Mouse (Mus musculus) spleen, postnatal 36 days (tissue): ENCODE measurements around the gene Ubac1.

ENCODE experiments used
- DNase-seq, 2 experiments: peaks; one replicate each; pipeline ENCODE4 v3.0.0; 2022; ENCODE audit warnings: low spot score in 2 of 2, mixed read lengths in 1 of 2

Ubac1 gene

DNA sequence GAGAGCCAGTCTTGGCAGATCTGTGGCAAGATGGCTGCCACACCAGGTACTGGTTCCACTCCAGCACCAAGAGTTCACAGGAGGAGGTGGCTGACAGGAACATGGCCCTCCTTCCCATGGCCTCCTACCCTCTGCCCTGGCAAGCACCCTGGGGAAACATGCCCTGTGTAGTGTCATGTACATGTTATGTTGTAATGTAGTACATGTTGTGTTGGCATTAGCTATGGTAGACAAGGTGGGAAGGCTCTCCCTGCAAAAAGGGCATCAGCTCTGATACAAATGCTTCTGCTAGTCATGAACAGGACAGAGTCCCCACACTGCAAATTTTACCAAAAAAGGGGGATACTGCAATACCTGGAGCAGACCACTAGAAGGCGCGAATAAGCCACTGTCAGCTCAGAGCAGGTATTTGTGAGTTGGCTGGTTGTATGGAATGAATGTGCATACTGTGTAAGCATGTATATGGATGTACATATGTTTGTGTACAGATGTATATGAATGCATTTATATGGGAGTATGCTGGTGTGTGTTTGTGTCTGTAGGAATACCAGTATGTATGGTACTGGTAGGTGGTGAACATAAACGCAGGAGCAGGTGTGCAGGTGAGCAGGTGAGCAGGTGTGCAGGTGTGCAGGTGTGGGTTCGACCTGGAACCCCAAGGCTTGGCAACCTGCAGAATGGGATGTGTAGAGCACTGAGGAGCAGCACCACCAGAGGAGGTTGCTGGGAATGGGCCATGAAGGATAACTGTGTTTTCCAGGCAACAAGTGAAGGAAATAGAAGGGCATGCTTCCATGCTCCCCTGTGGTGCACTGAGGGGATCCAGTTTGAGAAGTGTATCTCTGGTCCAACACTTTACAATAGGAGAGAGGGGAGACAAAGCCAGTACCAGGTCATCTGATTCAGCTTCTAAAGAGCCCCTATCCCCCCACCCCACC lies 2.9 kb upstream of the Ubac1 start:
- peak; percentile 16 to 39 for DNase-seq

- no peak for DNase-seq
Measured at GRCm38 (mm10) chr2:26022626-26023025, 1.1 kb upstream of the Ubac1 start.

GRCm38 (mm10) chr2:26022258-26022565 lies 665 bp upstream of the Ubac1 start:
- DNase-seq = peak in 1 of 2 experiments; percentile 22

DNA sequence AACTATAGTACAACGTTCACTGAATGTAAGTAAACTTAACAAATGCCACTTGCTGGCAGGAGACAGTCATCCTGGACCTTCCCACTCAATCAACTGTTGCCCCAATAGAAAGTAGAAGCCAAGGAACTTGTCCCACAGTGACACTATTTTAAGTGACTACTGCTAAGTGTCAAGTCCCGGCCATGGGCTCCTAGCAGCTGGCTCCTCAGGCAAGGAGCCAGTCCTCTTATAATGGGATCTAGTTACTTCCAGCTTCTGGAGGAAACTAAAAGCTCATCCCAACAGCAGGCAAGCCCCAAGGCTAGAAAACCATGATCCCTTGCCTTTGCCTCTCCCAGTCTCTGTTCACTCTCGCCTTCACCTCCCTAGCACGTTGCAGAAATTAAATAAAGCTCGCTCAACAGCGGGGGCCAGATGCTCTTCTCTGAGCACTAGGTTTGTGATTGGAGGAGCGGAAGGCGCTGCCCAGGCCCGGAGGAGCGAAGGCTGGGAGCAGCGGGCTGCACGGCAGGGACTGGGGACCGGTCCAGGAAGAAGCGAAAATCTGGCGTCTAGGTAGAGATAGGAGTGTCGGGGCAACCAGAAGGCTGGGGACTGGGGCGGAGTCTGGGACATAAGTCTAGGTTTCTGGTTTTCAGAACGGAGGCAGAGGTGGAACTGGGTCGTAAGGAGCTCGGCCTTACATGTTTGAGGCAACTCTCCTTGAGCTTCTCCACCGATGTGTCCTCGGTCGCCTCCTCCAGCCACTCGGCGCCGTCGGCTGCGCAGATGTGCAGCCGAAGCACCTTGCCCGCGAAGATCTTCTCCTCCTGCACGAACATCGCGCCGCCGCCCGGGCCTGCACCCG lies 610 bp downstream of the Ubac1 start:
- peak; percentile 15 to 34 for DNase-seq

GRCm38 (mm10) chr2:26019923-26020322 lies 1.6 kb downstream of the Ubac1 start:
- DNase-seq = peak in 1 of 2 experiments; percentile 27

DNA sequence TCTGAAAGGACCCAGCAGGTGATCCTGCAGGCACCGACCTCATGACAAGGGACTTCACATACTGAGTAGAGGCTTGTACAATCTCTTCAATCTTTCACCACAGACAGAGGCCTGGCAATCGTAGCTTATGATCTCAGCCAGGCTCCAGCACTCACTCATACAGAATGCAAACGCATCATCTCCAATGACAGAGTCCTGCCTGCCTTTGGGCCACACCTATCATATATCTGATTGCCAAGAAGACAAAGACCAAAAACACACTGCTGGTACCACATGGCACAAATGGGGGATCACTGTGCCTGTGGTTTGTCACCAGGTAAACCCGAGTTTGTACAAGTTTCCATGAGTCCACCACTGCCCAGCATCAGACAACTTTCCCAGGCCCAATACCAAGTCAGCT lies 4.2 kb downstream of the Ubac1 start:
- DNase-seq = no peak

DNA sequence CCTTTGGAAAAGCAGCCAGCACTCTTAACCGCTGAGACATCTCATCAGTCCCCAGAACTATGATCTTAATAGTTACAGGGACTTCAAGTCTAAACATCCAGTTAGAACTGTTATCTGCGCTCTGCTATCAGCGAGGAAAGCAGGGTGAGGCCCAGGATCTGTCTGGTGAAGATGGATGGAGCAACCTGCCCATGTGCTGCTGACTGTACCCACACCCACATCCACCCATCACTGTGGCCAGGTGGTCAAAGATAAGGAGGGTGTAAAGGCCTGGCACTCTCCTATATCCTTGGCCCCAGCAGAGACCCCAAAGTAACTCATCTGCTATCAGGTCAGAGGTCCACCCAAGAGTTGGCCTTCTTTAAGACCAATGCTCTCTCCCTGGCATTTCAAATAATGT lies 7.9 kb downstream of the Ubac1 start:
- peak; percentile 70 to 82 for DNase-seq

- no peak for DNase-seq
Measured at GRCm38 (mm10) chr2:26011420-26011819, 10.1 kb downstream of the Ubac1 start.

DNA sequence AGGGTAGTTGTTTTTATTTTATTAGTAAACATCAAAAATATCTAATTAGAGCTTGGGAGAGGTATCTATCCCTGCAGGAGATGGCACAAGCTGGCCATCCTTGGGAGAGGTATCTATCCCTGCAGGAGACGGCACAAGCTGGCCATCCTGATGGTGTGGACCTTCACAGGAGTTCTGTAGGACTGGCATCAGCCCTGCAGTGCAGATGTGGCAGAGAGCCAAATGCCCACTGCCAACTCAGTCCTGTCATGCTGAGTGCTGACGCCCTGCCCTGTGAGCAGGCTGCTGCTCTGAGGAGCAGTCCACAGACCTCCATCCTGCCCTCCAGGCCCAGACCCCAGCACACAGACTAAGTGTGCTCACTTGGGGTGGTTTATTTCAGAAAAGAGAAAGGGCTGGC lies 19.5 kb downstream of the Ubac1 start:
- no peak for DNase-seq

DNA sequence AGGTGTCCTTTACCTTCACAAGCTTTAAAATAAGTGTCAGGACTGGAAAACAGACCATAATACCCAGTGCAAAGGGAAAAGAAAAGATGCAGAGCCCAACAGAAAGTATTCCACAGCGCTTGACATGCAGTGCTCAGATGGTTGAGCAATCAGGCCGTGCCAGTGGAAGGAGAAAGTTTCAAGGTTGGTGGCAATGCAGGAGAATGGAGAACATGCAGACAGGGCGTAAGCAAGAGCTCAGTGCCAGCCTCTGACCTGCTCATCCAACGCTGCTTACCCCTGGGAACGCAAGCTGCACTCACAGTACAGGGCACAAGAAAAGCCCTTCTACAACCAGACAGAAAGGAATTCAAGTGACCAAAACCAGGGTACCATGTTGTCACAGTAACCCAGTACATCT lies 20.4 kb downstream of the Ubac1 start:
- no peak for DNase-seq

DNA sequence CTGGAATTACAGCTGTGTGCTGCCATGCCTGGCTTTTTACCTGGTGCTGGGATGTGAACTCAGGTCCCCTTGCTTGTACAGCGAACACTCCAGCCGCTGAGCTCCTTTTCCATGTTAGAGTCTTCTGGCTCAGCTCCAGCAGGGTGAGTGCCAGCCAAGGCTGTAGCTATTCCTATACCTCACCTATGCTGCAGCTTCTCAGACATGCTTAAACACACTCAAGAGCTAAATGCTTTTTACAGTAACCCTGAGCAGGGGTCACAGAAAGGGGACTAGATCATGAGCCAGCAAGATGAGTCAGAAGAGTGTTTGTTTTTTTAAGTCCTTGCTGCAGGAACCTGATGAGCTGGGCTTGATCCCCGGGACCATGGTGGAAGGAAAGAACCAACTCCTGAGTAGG lies 23.8 kb downstream of the Ubac1 start:
- no peak for DNase-seq

DNA sequence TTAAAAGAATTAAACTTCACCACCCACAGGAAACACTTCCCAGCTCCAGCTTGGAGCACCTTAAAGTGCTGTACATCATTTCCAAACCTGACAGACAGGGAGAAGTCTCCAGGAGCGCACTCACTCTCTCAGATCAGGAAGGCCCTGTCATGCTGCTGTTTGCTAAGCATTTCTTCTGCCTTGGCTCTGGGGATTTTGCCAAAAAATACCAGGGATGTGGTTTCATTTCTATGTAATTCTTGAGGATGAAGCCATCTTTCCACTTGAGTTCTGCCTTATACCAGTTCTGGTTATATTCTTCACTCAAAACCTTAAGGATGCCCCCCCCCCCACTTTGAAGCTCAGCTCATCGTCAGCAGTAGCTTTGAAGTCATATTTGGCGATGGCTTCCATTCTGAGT lies 26.8 kb downstream of the Ubac1 start:
- DNase-seq = no peak

- DNase-seq = no peak
Measured at GRCm38 (mm10) chr2:25992285-25992684, 29.3 kb downstream of the Ubac1 start.

GRCm38 (mm10) chr2:25989651-25990050 lies 31.9 kb downstream of the Ubac1 start:
- DNase-seq = no peak

GRCm38 (mm10) chr2:25987817-25988216 lies 33.7 kb downstream of the Ubac1 start:
- DNase-seq = no peak

DNA sequence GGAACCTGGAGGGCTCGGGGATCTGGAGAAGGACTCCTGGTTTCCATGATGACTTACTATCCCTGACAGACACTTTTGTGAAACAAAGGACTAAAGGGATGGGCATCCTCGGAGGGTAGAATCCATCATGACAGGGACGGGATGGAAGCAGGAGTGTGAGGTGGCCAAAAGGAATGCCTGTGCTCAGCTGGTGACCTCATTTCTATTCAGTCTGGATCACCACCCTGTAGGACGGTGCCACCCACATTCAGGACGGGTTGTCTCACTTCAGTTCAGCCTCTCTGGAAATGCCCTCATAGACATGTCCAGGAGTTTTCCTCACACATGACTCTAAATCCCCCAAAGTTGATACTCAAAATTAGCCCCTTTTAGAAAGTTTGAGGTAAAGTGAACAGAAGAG lies 34.9 kb downstream of the Ubac1 start:
- no peak for DNase-seq

GRCm38 (mm10) chr2:25983159-25983907 lies 38.2 kb downstream of the Ubac1 start, which contains the start of gene Camsap1:
TSS of gene Camsap1 (minus strand) at chr2:25983282.
- DNase-seq = peak; percentile 100

- DNase-seq = peak in 1 of 2 experiments; percentile 26
Measured at GRCm38 (mm10) chr2:25982426-25983091, 39.0 kb downstream of the Ubac1 start.

- DNase-seq = peak; percentile 15 to 32
Measured at GRCm38 (mm10) chr2:25982052-25982425, 39.5 kb downstream of the Ubac1 start.

GRCm38 (mm10) chr2:25978997-25979396 lies 42.5 kb downstream of the Ubac1 start:
- DNase-seq = no peak

GRCm38 (mm10) chr2:25977587-25978239 lies 43.8 kb downstream of the Ubac1 start:
- no peak for DNase-seq
